ENCODE assay signal across 8 mouse cellular contexts in genomic region chr14:33303348-33303819, GRCm38 (mm10).
DNase-seq lines count a peak whose midpoint lies in the region; ATAC-seq and TF ChIP-seq lines count a peak whose summit lies in the region.

No protein-coding gene starts in this region.

- no peak overlapping the region for H3K4me2 ChIP-seq in intestine, postnatal 0 days (replicated peaks; ENCODE audit: low read depth)
- no peak overlapping the region for H3K4me2 ChIP-seq in midbrain, embryonic 12.5 days (replicated peaks)

- TF ChIP-seq CTCF in gastrocnemius, adult 2 months (IDR thresholded peaks at IDR 0.05) = peak; percentile 88
- TF ChIP-seq CTCF in intestine, postnatal 0 days (IDR thresholded peaks at IDR 0.05; ENCODE audit: low read depth) = peak; percentile 90

- H3K27ac ChIP-seq in gastrocnemius, adult 2 months = no peak overlapping the region
- H3K27ac ChIP-seq in intestine, postnatal 0 days (ENCODE audit: low read depth, low read length) = no peak overlapping the region
- H3K27ac ChIP-seq in midbrain, embryonic 12.5 days (replicated peaks) = no peak overlapping the region

- no peaks in the 10 kb centered on the region for H3K36me3 ChIP-seq in intestine, postnatal 0 days (ENCODE audit: control insufficient read depth, insufficient read depth)
- H3K36me3 ChIP-seq in midbrain, embryonic 12.5 days = no peaks in the 10 kb centered on the region

- ATAC-seq in intestine, postnatal 0 days = peak; percentile 16; the same call in 1 of the 2 replicates
- peak; percentile 65; the same call in 1 of the 2 replicates for ATAC-seq in midbrain, embryonic 12.5 days (ENCODE audit: low FRiP score, low read depth)

- intact Hi-C loops in gastrocnemius, adult 2 months (cut with DNase I) = loop anchor here (1.0 kb wide), 1 partner anchor 90 kb away; no protein-coding TSS in a partner anchor
- intact Hi-C loops in left cerebral cortex, postnatal 14 days (cut with DNase I) = loop anchor here (1.0 kb wide), 1 partner anchor 90 kb away; no protein-coding TSS in a partner anchor

- peak; percentile 52 to 54 for DNase-seq in urinary bladder, adult 18-20 months (ENCODE audit: low spot score in 2 of 2)
- DNase-seq in urinary bladder, postnatal 10 days (ENCODE audit: low spot score) = no peak
- DNase-seq in cerebellum, postnatal 25 days = peak; percentile 77 to 86
- peak; percentile 62 for DNase-seq in gastrocnemius, adult 2 months
- peak; percentile 87 to 93 for DNase-seq in left cerebral cortex, postnatal 14 days (ENCODE audit: low spot score in 2 of 2)
- DNase-seq in right cerebral cortex, postnatal 4 days = peak; percentile 85

- H3K4me3 ChIP-seq in gastrocnemius, adult 2 months = no peak overlapping the region
- no peak overlapping the region for H3K4me3 ChIP-seq in intestine, postnatal 0 days (ENCODE audit: low read depth, low read length)
- no peak overlapping the region for H3K4me3 ChIP-seq in midbrain, embryonic 12.5 days

- no peaks in the 10 kb centered on the region for H3K27me3 ChIP-seq in intestine, postnatal 0 days (replicated peaks; ENCODE audit: control insufficient read depth, insufficient read depth, low read length)
- 0 out of 2 replicates have a peak, but pooled peaks cover 17% of the 10 kb centered on the region for H3K27me3 ChIP-seq in midbrain, embryonic 12.5 days

- WGBS in intestine, postnatal 0 days = 23% methylated on average over 9 of the region's 9 CpGs
- 26% methylated on average over 9 of the region's 9 CpGs for WGBS in midbrain, embryonic 12.5 days

- no peak overlapping the region for H3K9ac ChIP-seq in intestine, postnatal 0 days (ENCODE audit: low read depth, low read length)
- no peak overlapping the region for H3K9ac ChIP-seq in midbrain, embryonic 12.5 days (replicated peaks)

- H3K4me1 ChIP-seq in intestine, postnatal 0 days (replicated peaks; ENCODE audit: control insufficient read depth, insufficient read depth, low read length) = no peaks in the 10 kb centered on the region
- H3K4me1 ChIP-seq in midbrain, embryonic 12.5 days = peaks cover 9% of the 10 kb centered on the region

- no peaks in the 10 kb centered on the region for H3K9me3 ChIP-seq in intestine, postnatal 0 days (ENCODE audit: control insufficient read depth)
- H3K9me3 ChIP-seq in midbrain, embryonic 12.5 days = no peaks in the 10 kb centered on the region
